Mouse (Mus musculus) cerebellum, adult (tissue): ENCODE measurements around the gene Olfr295.

Experiments used
- ATAC-seq: cut with Nextera tagmentation; 2 replicates; pipeline ENCODE4 v1.9.2; 2017; ENCODE audit warnings: mild to moderate bottlenecking, moderate library complexity, mixed read lengths; ENCODE audit not compliant: insufficient number of reproducible peaks, low FRiP score, low TSS enrichment

The Olfr295 gene

DNA sequence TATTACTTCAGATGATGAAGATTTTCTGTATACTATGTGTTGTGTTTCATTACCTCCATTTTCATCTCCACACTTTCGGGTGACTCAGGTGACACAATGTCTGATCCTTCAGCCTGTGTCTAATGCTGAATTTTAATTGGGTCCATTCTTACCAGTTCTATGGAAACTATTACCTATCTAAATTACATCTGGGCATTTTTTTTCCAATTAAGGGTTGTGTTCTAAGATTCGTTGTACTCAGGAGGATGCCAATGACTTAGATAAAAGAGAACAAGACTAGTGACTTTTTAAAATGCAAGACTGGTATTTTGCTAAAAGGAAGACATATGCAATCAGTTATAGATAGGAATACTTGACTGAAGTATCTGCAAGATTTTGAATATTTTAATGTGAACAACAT is at the start of gene Olfr295:
TSS of gene Olfr295 (plus strand) at position 301 of the 400 bp plus-strand sequence.
- no peak for ATAC-seq

DNA sequence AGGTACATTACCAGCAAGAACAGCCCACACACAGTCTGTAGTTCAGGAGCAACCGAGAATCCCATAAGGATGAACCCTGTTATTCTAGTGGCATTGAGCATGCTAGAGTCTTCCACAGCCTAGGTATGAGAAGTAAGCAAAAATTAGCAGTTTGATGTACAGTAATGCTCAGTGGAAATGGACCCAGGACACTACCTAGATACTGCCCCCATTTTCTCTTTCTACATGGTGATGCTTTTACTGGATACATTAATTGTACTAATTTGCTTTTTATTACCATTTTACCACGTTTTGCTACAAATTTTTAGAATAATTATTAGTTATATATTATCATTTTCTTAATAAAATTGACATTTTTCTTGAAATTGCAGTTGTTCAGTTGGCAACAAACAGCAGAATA is 32.9 kb downstream of the Olfr295 start, which contains the start of gene Olfr294:
TSS of gene Olfr294 (minus strand) at position 101 of the 400 bp plus-strand sequence.
- ATAC-seq, result no peak
